Mouse (Mus musculus) liver, embryonic 13.5 days (tissue): ENCODE data around the gene Mrap2. TPM values are rescaled to one million over a fixed set of nuclear protein-coding genes. Genes with fewer than 3 reads are reported as not detected.
"Not testable (repeated sequence)": the region's sequence is repeated elsewhere in the genome, so short reads cannot be mapped to it uniquely, and the experiment has no call there.

Experiments used
- ATAC-seq: fragments of 200-750 bp; cut with Nextera tagmentation; 2 replicates; pipeline ENCODE4 v1.8.0; 2017; ENCODE audit warnings: low read depth, mild to moderate bottlenecking, moderate number of reproducible peaks, moderate library complexity
- DNase-seq: peaks from one replicate; pipeline ENCODE4 v3.0.0; 2022
- H3K27ac ChIP-seq: fragments of 300-500 bp; sonication (generic); 2 replicates; pipeline ENCODE4 v1.5.1; 2015; ENCODE audit warnings: moderate library complexity, mild to moderate bottlenecking, inconsistent platforms
- H3K27me3 ChIP-seq: fragments of 300-500 bp; sonication (generic); 2 replicates; pipeline ENCODE4 v1.6.1; 2015; ENCODE audit warnings: mild to moderate bottlenecking, inconsistent platforms
- H3K36me3 ChIP-seq: fragments of 300-500 bp; sonication (generic); 2 replicates; pipeline ENCODE4 v1.6.1; 2015; ENCODE audit warnings: mild to moderate bottlenecking, inconsistent platforms
- H3K4me1 ChIP-seq: fragments of 300-500 bp; sonication (generic); replicated peaks from 2 replicates; pipeline ENCODE4 v1.6.1; 2015; ENCODE audit warnings: inconsistent platforms
- H3K4me2 ChIP-seq: fragments of 300-500 bp; sonication (generic); 2 replicates; pipeline ENCODE4 v1.6.1; 2015; ENCODE audit warnings: inconsistent platforms, mild to moderate bottlenecking, moderate library complexity
- H3K4me3 ChIP-seq: fragments of 300-500 bp; sonication (generic); replicated peaks from 2 replicates; pipeline ENCODE4 v1.5.1; 2015; ENCODE audit warnings: mild to moderate bottlenecking, inconsistent platforms
- H3K9ac ChIP-seq: fragments of 300-500 bp; sonication (generic); 2 replicates; pipeline ENCODE4 v1.6.1; 2015; ENCODE audit warnings: mild to moderate bottlenecking, inconsistent platforms
- H3K9me3 ChIP-seq: fragments of 300-500 bp; sonication (generic); replicated peaks from 2 replicates; pipeline ENCODE4 v1.6.1; 2016; ENCODE audit warnings: inconsistent platforms
- WGBS: fragments of 180-500 bp; shearing (Covaris S2); methylation state at CpG from one replicate; pipeline ENCODE4 v1.1.7; 2015; ENCODE audit not compliant: insufficient replicate concordance; 5-methylcytosine and 5-hydroxymethylcytosine counted together
- polyA plus RNA-seq: library from polyadenylated mRNA; unstranded; fragments of >200 nt; fragmentation: Nextera tagmentation; extraction: Ambion mirVana; gene quantifications from 2 replicates; pipeline ENCODE4 v1.2.1, GENCODE M21; 2015

The Mrap2 gene
- polyA plus RNA-seq: not detected in 2 replicates

DNA sequence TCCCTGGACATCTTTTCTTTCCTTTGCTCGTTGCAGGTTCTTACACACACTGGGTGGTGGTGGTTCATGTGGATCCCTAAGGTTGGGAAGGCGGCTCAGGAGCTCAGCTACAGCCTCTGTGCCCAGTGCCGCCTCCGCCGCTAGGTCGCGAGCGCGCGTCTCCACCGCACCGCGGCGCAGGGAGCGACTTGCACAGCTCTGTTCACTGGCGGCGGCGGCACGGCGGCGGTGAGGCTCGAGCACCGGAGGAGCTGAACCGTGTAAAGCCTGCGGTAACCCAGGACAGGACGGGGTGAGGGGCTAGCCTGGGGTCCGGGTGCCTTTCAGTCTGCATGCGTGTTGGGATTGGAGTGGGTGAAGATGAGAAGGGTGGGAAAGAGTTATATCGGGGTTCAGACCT is at the start of gene Mrap2:
Gene Mrap2, plus strand, starts transcription at position 201 of the 400 bp plus-strand sequence.
- DNase-seq (no peak), ATAC-seq (no peak)
- WGBS: 3% methylated on average over 29 of the region's 29 CpGs
- Histone ChIP-seq H3K27ac (no peak within 1 kb of the TSS), H3K4me1 (no peaks in the 10 kb centered on the region), H3K4me2 (peak within 1 kb of the TSS; percentile 38), H3K9me3 (no peaks in the 10 kb centered on the region), H3K36me3 (no peaks in the 10 kb centered on the region), H3K4me3 (peak within 1 kb of the TSS; percentile 10; the same call in 1 of the 2 replicates), H3K9ac (no peak within 1 kb of the TSS), H3K27me3 (peaks cover 36% of the 10 kb centered on the region)

DNA sequence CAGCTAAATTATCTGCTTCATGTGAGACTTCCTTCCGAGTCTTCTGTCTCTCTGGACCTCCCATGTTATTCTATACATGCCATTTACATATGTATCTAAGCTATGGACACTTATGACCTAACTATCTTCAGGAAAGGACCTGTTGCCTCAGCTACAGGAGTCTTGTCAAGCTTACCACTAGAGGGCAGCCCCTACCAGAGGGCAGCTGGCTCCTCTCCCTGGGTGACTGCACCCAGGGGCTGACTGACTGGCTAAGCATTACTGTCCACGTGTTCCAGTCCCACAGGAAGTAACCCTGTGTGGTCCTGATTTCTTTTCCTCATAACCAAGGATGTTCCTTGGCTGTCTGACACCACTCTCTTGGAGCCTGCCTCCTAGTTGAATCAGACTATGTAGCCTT is 46.1 kb upstream of the Mrap2 start:
- Histone ChIP-seq H3K9me3 (no peaks in the 10 kb centered on the region), H3K27me3 (no peaks in the 10 kb centered on the region), H3K4me2 (no peak overlapping the region), H3K4me1 (no peaks in the 10 kb centered on the region), H3K4me3 (no peak overlapping the region), H3K27ac (no peak overlapping the region), H3K9ac (no peak overlapping the region), H3K36me3 (no peaks in the 10 kb centered on the region)
- DNase-seq (no peak), ATAC-seq (no peak)
- WGBS: 41% methylated on average over 2 of the region's 2 CpGs

DNA sequence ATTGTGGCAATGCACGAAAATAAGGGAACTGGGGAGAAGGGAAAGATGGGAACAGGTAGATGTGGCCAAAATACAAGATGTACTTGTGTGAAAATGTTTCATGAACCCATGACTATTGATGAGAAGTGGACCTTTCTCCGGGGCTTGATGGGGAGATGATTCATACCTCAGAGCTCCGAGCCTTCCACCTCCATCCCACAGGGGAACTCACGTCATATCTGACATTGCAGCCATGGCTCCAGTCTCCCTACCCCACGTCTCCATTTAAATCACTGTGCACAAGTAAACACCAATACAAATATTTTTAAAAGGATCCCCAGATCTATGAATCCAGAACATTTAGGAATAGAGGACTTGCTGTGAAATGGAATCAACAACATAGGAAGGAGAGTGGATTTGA is 29.1 kb upstream of the Mrap2 start:
- H3K27me3 ChIP-seq: no peaks in the 10 kb centered on the region
- H3K36me3 ChIP-seq: no peaks in the 10 kb centered on the region
- no peaks in the 10 kb centered on the region for H3K9me3 ChIP-seq
- no peak overlapping the region for H3K27ac ChIP-seq
- DNase-seq (no peak), ATAC-seq (no peak)
- WGBS: 61% methylated on average over 5 of the region's 5 CpGs
- H3K4me3 ChIP-seq: no peak overlapping the region
- no peak overlapping the region for H3K4me2 ChIP-seq
- H3K4me1 ChIP-seq: no peaks in the 10 kb centered on the region
- no peak overlapping the region for H3K9ac ChIP-seq

DNA sequence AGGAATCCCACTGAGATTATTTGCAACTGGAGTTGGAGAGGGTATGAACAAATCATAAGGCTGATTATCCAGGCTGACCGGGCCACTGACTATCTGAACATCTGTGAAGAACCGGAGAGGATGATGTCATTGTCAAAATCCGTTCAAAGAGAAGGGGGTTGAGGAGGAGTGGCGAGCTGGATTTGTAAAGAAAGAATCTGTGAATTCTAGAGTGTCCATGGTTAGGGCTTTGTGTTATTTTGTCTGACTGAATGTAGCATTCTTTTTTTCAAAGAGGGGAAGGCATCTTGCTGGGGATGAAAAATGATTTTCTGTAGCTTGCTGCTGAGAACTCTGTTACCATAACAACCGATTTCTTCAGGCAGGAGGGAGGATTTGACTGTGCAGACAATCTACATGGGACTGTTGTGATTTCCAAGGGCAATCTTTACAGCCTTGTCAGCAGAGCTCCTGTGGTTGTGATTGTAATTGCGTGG is 28.6 kb upstream of the Mrap2 start:
- ATAC-seq (no peak), DNase-seq (no peak)
- Histone ChIP-seq H3K4me3 (no peak overlapping the region), H3K9me3 (no peaks in the 10 kb centered on the region), H3K4me1 (no peaks in the 10 kb centered on the region), H3K9ac (no peak overlapping the region), H3K27me3 (no peaks in the 10 kb centered on the region), H3K4me2 (no peak overlapping the region), H3K27ac (no peak overlapping the region), H3K36me3 (no peaks in the 10 kb centered on the region)
- 54% methylated on average over 6 of the region's 6 CpGs for WGBS

DNA sequence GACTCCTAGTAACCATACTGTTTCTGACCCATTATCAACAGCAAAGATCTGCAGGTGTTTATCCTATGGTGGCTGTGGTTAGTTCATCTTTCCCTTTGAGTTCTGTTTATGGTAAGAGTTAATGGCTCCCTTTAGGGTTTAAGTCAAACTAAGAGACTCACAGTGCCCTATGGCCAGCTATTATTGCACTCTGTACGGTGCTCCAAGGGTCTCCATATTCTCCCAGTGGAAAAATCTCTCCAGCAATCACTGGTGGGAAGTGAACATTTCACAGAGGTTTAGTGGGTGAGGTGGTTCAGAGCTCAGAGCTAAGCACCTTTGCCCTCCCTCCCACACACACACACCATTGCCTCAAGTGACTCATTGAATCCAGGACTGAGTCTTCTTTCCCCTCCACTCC is 28.1 kb upstream of the Mrap2 start:
- WGBS: 61% methylated on average over 1 of the region's 1 CpGs

DNA sequence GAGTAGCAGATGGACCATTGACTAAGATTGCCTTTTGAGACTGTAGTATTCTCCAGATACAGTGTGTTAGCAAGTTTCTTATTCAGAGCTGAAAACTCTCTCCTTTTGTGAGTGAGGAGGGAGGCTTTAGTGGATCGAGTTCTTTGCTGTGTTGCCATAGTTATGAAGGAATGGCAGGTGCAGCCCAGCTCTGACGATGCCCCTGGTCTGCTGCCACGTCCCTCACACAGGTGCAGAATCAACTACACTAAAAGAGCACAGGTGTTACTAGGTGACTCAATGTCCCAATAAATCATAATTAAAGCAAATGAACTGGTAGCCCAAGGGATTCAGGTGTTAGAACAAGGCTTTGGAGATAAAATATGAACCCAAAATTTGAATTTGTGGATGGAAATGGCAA is 25.1 kb upstream of the Mrap2 start:
- H3K27me3 ChIP-seq: no peaks in the 10 kb centered on the region
- H3K9me3 ChIP-seq: no peaks in the 10 kb centered on the region
- DNase-seq (no peak), ATAC-seq (no peak)
- H3K9ac ChIP-seq: no peak overlapping the region
- no peaks in the 10 kb centered on the region for H3K36me3 ChIP-seq
- 57% methylated on average over 3 of the region's 3 CpGs for WGBS
- no peaks in the 10 kb centered on the region for H3K4me1 ChIP-seq
- H3K4me3 ChIP-seq: no peak overlapping the region
- H3K4me2 ChIP-seq: no peak overlapping the region
- no peak overlapping the region for H3K27ac ChIP-seq

More for the DNA sequence above, 28.1 kb upstream of the Mrap2 start:
- H3K9ac ChIP-seq: no peak overlapping the region
- ATAC-seq (no peak), DNase-seq (no peak)
- no peaks in the 10 kb centered on the region for H3K36me3 ChIP-seq
- no peak overlapping the region for H3K4me2 ChIP-seq
- no peaks in the 10 kb centered on the region for H3K4me1 ChIP-seq
- no peaks in the 10 kb centered on the region for H3K27me3 ChIP-seq
- no peak overlapping the region for H3K4me3 ChIP-seq
- H3K9me3 ChIP-seq: no peaks in the 10 kb centered on the region
- H3K27ac ChIP-seq: no peak overlapping the region

DNA sequence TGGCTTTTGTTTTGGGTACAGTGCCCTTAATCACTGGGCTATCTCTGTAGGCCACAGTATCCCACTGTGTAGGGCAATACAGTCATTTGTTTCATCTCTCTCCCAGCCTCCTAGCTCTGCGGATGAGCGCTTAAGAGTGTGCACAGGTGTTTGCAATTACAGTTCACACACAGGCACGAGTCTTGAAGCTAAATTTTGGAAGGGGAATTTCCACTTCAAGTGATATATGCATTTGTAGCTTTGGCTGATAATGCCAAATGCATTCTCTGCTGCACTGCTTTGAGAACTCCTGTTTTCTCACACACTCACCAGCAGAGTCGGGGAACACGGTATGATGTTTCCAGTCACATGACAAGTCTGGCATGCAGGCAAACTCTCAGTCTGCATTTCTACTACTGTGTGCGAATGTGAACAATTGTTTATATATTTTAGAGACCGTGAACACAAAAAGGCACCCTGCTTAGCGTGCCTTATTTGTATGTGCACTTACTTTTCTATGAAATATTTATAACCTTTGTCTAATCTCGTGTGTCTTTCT is 22.1 kb upstream of the Mrap2 start:
- Histone ChIP-seq H3K9me3 (no peaks in the 10 kb centered on the region), H3K4me1 (no peaks in the 10 kb centered on the region), H3K36me3 (no peaks in the 10 kb centered on the region), H3K27me3 (no peaks in the 10 kb centered on the region), H3K4me2 (no peak overlapping the region), H3K27ac (no peak overlapping the region), H3K4me3 (no peak overlapping the region), H3K9ac (no peak overlapping the region)
- ATAC-seq (no peak), DNase-seq (no peak)
- 61% methylated on average over 9 of the region's 9 CpGs for WGBS

DNA sequence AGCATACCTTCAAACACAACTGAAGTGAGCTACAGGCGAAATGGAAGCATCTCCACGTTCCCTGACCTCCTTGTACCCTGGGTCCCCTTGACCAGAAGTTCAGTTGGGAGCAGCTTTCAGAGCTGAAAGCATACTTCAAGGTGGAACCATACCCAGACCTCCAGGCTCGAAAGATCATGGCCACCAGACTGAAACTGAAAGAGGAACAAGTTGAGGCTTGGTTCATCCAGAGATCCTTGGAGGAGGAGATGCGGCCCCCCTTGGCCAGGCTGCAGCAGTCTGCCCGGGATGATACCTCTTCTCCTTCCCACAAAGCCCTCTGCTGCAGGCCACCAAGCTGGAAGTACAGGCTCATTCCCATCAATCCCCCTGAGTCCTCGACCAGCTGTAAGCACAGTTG is 17.1 kb upstream of the Mrap2 start:
- H3K36me3 ChIP-seq, H3K4me1 ChIP-seq, H3K27ac ChIP-seq, H3K4me2 ChIP-seq, H3K9ac ChIP-seq, H3K4me3 ChIP-seq, H3K9me3 ChIP-seq, H3K27me3 ChIP-seq, DNase-seq, ATAC-seq: not testable (repeated sequence)
- WGBS: 50% methylated on average over 6 of the region's 6 CpGs

DNA sequence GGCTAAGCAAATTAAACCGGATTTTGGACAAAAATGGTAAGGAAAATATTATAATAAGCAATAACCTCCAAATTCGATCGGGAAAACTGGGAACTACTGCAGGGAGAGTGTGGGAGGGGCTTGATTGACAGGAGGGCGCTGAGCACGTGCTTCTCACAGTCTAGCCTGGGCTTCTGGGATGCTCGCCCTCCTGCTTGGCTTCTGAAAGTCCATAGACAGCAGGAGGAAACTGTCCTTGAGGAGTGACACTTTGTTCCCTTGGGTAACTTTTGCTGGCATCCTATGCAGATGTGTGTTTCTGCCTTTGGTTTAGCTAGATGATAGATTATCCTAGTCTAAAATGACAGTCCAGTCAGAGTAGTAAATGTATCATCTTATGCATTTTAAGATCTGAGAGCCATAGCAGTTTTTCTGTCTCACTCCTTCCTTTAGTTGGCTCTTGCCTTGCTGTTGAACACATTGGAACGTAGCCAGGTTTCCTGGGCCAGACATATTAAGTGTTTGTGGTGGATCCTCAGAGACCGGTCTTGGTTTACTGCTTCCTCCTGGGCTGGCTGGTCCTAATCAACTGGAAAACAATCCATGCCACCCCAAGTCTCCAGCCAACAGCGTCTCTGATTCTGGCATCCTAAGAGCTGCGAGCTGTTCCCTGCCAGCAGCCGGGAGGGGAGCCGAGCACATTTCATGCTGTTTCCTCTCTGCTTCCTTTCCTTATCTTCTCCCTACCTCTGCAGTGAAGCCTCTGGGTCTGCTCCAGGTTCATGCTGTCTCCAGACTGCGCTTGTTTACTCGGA is 8.1 kb upstream of the Mrap2 start:
- no peaks in the 10 kb centered on the region for H3K36me3 ChIP-seq
- no peaks in the 10 kb centered on the region for H3K9me3 ChIP-seq
- H3K4me2 ChIP-seq: no peak overlapping the region
- ATAC-seq (no peak), DNase-seq (no peak)
- H3K27ac ChIP-seq: no peak overlapping the region
- WGBS: 47% methylated on average over 14 of the region's 14 CpGs
- no peak overlapping the region for H3K4me3 ChIP-seq
- H3K27me3 ChIP-seq: no peaks in the 10 kb centered on the region
- no peaks in the 10 kb centered on the region for H3K4me1 ChIP-seq
- no peak overlapping the region for H3K9ac ChIP-seq

DNA sequence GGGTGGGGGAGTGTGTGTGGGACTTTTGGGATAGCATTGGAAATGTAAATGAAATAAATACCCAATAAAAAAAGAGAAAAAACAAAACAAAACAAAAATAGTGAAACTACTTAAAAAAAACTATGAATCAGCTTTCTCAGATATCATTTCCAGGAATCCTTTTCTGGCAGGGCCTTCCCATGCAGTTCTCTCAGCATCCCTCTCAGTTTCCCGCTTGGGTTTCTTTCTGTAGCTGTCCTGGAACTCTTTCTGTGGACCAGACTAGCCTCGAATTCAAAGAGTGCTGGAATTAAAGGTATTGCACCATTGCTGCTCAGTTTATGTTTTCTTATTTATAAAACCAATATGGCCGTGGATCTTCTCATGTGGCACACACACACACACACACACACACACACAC is 1.0 kb upstream of the Mrap2 start:
- no peaks in the 10 kb centered on the region for H3K4me1 ChIP-seq
- WGBS: 47% methylated on average over 3 of the region's 3 CpGs

DNA sequence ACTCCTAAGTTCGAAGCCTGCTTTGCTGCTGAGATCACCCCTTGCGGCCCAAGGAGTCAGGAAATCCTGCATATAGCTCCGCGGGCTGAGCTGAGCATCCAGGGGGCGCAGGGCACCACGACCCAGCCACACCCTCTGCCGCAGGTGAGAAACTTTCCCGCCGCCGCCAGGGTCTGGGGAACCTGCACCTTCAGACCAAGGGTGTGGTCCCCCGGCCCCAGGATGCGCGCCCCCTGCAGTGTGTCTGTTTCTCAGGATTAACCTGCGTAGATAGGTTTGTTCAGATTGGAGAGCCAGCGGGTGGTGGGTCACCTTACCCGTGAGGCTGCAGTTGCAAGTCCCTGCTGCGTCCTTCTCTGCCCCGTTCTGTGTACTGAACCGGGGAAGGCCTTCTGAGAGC is 426 bp downstream of the Mrap2 start:
- 2% methylated on average over 19 of the region's 19 CpGs for WGBS
- Histone ChIP-seq H3K9me3 (no peaks in the 10 kb centered on the region), H3K4me1 (no peaks in the 10 kb centered on the region), H3K27me3 (peaks cover 36% of the 10 kb centered on the region), H3K27ac (no peak overlapping the region), H3K4me3 (peak overlapping the region; percentile 10; the same call in 1 of the 2 replicates), H3K4me2 (peak overlapping the region; percentile 38), H3K36me3 (no peaks in the 10 kb centered on the region), H3K9ac (no peak overlapping the region)
- no peak for ATAC-seq
- no peak for DNase-seq

More for the DNA sequence above, 1.0 kb upstream of the Mrap2 start:
- H3K4me3 ChIP-seq: no peak overlapping the region
- H3K4me2 ChIP-seq: no peak overlapping the region
- no peaks in the 10 kb centered on the region for H3K36me3 ChIP-seq
- no peaks in the 10 kb centered on the region for H3K9me3 ChIP-seq
- peaks cover 36% of the 10 kb centered on the region for H3K27me3 ChIP-seq
- no peak overlapping the region for H3K9ac ChIP-seq
- no peak for DNase-seq
- H3K27ac ChIP-seq: no peak overlapping the region
- no peak for ATAC-seq

DNA sequence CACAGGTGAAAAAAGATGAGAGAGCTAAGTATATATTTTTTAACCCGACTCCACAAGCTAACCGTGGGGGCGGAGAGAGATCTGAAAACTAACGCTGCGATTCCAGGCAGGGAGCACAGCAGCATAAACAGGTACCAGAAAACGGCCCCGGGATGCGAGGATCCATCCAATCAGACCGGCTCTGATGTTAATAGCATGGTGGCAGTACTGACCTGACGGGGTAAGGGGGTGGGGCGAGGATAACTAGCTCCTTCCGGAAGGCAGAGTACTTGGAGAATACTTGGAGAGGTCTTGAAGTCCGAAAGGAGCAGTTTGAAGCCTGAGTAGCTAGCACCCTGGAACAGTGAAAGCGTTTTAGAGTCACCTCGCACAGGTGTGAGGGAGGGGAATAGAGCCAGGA is 1.1 kb downstream of the Mrap2 start:
- no peaks in the 10 kb centered on the region for H3K9me3 ChIP-seq
- no peaks in the 10 kb centered on the region for H3K4me1 ChIP-seq
- DNase-seq (no peak), ATAC-seq (no peak)
- H3K27me3 ChIP-seq: peaks cover 36% of the 10 kb centered on the region
- no peak overlapping the region for H3K9ac ChIP-seq
- H3K36me3 ChIP-seq: no peaks in the 10 kb centered on the region
- WGBS: 6% methylated on average over 15 of the region's 15 CpGs
- no peak overlapping the region for H3K4me3 ChIP-seq
- no peak overlapping the region for H3K27ac ChIP-seq
- H3K4me2 ChIP-seq: no peak overlapping the region
